Mouse (Mus musculus): ENCODE data around the gene Aqp3. TPM values are rescaled to one million over a fixed set of nuclear protein-coding genes. Genes with fewer than 3 reads are reported as not detected.
A peak's percentile ranks its signal among the peaks of the same experiment; 100 is the strongest.

The Aqp3 gene
- polyA plus RNA-seq, 1 experiment, result 3.4 TPM

DNA sequence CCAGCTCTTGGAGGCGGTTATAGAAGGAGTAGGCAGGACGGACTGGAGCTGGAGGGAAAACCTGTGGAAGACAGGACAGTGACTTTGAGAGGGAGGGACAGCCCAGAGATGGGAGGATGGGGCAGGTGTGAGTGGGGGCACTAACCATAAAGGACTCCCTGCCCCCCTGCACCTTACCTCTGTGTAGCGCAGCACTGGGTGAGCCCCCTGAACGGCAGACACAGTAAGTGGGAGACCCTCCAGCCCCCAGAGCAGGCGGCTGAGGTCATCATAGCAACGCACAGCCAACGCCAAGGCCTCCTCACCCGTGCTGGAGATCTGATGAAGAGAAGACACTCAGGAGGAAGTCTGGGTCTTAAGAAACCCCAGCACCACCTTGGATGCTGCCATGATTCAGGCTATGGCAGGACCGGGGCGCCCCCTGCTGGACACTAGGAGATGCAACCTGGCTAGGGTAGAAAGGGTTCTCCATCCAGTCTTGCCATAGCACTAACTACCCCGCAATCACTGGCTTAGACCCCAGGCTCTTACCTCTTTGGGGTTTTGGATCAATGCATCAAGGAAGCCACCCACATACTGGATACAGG, 20.8 kb upstream of the Aqp3 start:
- Histone ChIP-seq H3K27me3 (ENCODE audit: control insufficient read depth, insufficient read depth, low read length) (no peaks in the 10 kb centered on the region), H3K36me3 (ENCODE audit: control insufficient read depth, insufficient read depth, low read length) (peaks cover 62% of the 10 kb centered on the region), H3K4me3 (ENCODE audit: extremely low read depth, insufficient read depth, insufficient read length) (no peak overlapping the region), H3K27ac (ENCODE audit: insufficient read depth, low read length) (no peak overlapping the region), H3K4me1 (ENCODE audit: control insufficient read depth, insufficient read depth, insufficient read length) (no peaks in the 10 kb centered on the region; the same call in 1 of the 2 replicates)
- peak in 1 of 2 experiments; percentile 51 for DNase-seq (ENCODE audit: low read depth in 1 of 2, low spot score in 2 of 2)
- TF ChIP-seq CTCF (IDR thresholded peaks at IDR 0.05; ENCODE audit: extremely low read depth, insufficient read depth, insufficient read length, insufficient replicate concordance) (peak; percentile 85; the same call in 1 of the 2 replicates), POLR2A (IDR thresholded peaks at IDR 0.05; ENCODE audit: low read depth, low read length) (no peak)
- WGBS, result 67% methylated on average over 11 of the region's 11 CpGs

DNA sequence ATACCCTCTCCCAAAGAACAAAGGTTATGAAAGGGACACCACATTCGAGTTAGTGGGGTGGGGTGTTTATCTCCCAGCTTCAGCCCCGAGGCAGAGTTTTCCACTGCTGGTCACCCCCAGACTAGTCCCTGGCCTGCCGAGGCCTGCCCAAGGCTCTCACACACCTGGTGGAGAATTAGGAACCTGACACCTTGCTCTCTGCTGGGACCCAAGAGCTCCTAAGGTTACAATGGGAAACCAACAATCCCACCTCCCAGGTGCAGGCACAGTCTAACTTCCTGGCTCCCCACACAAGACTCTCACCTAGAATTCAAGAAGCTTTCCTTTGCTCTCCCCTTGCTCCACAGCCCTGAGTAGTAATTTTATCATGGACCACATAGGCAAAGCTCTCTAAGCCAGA, 18.8 kb upstream of the Aqp3 start:
- TF ChIP-seq CTCF (IDR thresholded peaks at IDR 0.05; ENCODE audit: extremely low read depth, insufficient read depth, insufficient read length, insufficient replicate concordance), result no peak
- no peak for TF ChIP-seq POLR2A (IDR thresholded peaks at IDR 0.05; ENCODE audit: low read depth, low read length)
- H3K36me3 ChIP-seq (ENCODE audit: control insufficient read depth, insufficient read depth, low read length), result peaks cover 59% of the 10 kb centered on the region
- DNase-seq (ENCODE audit: low read depth in 1 of 2, low spot score in 2 of 2), result no peak
- no peak overlapping the region for H3K4me3 ChIP-seq (ENCODE audit: extremely low read depth, insufficient read depth, insufficient read length)
- H3K27ac ChIP-seq (ENCODE audit: insufficient read depth, low read length), result no peak overlapping the region
- no peaks in the 10 kb centered on the region for H3K27me3 ChIP-seq (ENCODE audit: control insufficient read depth, insufficient read depth, low read length)
- 87% methylated on average over 3 of the region's 3 CpGs for WGBS
- H3K4me1 ChIP-seq (ENCODE audit: control insufficient read depth, insufficient read depth, insufficient read length), result no peaks in the 10 kb centered on the region

DNA sequence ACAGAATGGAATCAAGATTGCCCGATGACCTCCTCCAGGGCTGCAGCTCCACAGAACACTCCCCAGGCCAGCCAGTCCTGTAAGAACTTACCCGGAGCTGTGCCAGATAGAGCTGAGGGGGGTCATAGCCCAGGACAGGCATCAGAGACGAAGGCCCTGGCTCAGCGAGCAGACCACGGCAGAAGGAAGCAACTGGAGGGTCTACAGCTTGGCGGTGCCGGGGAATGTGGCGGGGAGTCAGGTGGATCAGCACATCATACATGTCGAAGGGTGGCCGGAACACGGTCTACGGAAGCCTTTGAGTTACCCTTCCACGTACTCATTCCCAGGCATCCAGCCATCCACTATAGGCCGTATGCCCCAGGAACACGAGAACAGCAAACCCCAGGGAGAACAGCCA, 17.8 kb upstream of the Aqp3 start:
- Histone ChIP-seq H3K27me3 (ENCODE audit: control insufficient read depth, insufficient read depth, low read length) (no peaks in the 10 kb centered on the region), H3K36me3 (ENCODE audit: control insufficient read depth, insufficient read depth, low read length) (peaks cover 52% of the 10 kb centered on the region), H3K4me1 (ENCODE audit: control insufficient read depth, insufficient read depth, insufficient read length) (no peaks in the 10 kb centered on the region), H3K4me3 (ENCODE audit: extremely low read depth, insufficient read depth, insufficient read length) (no peak overlapping the region), H3K27ac (ENCODE audit: insufficient read depth, low read length) (no peak overlapping the region)
- no peak for TF ChIP-seq CTCF (IDR thresholded peaks at IDR 0.05; ENCODE audit: extremely low read depth, insufficient read depth, insufficient read length, insufficient replicate concordance)
- TF ChIP-seq POLR2A (IDR thresholded peaks at IDR 0.05; ENCODE audit: low read depth, low read length), result no peak
- no peak for DNase-seq (ENCODE audit: low read depth in 1 of 2, low spot score in 2 of 2)
- 92% methylated on average over 15 of the region's 15 CpGs for WGBS

DNA sequence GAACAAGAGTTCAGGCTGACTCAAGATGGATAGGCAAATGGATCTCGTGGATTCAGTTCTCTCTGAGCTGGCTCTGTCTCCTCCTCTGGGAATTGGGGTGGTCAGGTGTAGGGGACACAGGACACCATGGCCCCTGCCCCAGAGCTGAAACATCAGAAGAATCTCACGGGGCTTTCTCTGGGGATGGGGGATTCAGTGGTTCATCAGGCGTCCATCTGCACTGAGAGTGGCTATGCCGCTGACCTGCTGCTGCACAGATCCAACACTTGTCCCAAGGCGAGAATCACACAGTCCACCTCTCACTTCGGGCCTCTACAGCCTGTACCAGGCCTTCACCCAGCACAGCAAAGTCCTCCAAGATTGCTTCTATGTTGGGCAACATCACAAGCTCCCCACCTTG, 17.1 kb upstream of the Aqp3 start:
- H3K4me1 ChIP-seq (ENCODE audit: control insufficient read depth, insufficient read depth, insufficient read length), result no peaks in the 10 kb centered on the region
- DNase-seq (ENCODE audit: low read depth in 1 of 2, low spot score in 2 of 2), result no peak
- no peak overlapping the region for H3K4me3 ChIP-seq (ENCODE audit: extremely low read depth, insufficient read depth, insufficient read length)
- TF ChIP-seq CTCF (IDR thresholded peaks at IDR 0.05; ENCODE audit: extremely low read depth, insufficient read depth, insufficient read length, insufficient replicate concordance), result no peak
- TF ChIP-seq POLR2A (IDR thresholded peaks at IDR 0.05; ENCODE audit: low read depth, low read length), result no peak
- H3K27me3 ChIP-seq (ENCODE audit: control insufficient read depth, insufficient read depth, low read length), result no peaks in the 10 kb centered on the region
- no peak overlapping the region for H3K27ac ChIP-seq (ENCODE audit: insufficient read depth, low read length)
- H3K36me3 ChIP-seq (ENCODE audit: control insufficient read depth, insufficient read depth, low read length), result peaks cover 48% of the 10 kb centered on the region
- WGBS, result 90% methylated on average over 6 of the region's 6 CpGs

DNA sequence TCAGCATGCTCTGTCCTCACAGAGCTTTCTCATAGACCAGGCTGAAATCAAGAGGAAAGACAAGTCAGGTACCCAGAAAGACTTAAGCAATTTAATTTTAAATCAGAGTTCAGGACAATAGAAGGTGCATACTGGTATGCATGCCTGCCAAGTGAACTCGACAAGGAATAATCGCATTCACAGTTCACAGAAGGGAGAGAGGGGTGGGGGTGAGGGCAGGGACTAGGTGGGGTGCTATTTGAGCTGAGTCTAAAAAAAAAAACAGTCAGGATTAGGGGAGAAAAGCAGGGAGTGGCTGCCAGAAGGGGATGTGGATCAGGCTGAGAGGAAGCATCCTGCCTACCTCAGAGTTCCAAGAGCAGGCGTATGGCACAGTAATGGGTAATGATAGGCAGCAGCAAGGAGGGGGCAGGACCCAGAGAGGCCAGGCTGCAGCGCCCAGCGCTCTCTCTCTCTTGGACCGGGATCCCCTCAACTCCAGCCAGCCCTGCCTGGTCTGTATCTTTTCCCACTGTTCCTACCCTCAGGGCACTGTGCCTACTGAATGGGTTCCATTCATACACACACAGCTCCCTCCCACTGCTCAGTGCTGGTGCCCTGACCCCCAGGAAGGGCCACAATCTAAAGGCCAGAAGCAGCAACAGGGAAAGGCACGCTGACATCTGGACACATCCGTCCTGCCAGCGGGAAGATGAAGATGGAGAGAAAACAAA, 16.5 kb upstream of the Aqp3 start:
- Histone ChIP-seq H3K27ac (ENCODE audit: insufficient read depth, low read length) (no peak overlapping the region), H3K4me3 (ENCODE audit: extremely low read depth, insufficient read depth, insufficient read length) (no peak overlapping the region), H3K36me3 (ENCODE audit: control insufficient read depth, insufficient read depth, low read length) (peaks cover 42% of the 10 kb centered on the region), H3K27me3 (ENCODE audit: control insufficient read depth, insufficient read depth, low read length) (no peaks in the 10 kb centered on the region), H3K4me1 (ENCODE audit: control insufficient read depth, insufficient read depth, insufficient read length) (no peaks in the 10 kb centered on the region)
- TF ChIP-seq POLR2A (IDR thresholded peaks at IDR 0.05; ENCODE audit: low read depth, low read length), result no peak
- TF ChIP-seq CTCF (IDR thresholded peaks at IDR 0.05; ENCODE audit: extremely low read depth, insufficient read depth, insufficient read length, insufficient replicate concordance), result no peak
- DNase-seq (ENCODE audit: low read depth in 1 of 2, low spot score in 2 of 2), result no peak
- 95% methylated on average over 9 of the region's 9 CpGs for WGBS

DNA sequence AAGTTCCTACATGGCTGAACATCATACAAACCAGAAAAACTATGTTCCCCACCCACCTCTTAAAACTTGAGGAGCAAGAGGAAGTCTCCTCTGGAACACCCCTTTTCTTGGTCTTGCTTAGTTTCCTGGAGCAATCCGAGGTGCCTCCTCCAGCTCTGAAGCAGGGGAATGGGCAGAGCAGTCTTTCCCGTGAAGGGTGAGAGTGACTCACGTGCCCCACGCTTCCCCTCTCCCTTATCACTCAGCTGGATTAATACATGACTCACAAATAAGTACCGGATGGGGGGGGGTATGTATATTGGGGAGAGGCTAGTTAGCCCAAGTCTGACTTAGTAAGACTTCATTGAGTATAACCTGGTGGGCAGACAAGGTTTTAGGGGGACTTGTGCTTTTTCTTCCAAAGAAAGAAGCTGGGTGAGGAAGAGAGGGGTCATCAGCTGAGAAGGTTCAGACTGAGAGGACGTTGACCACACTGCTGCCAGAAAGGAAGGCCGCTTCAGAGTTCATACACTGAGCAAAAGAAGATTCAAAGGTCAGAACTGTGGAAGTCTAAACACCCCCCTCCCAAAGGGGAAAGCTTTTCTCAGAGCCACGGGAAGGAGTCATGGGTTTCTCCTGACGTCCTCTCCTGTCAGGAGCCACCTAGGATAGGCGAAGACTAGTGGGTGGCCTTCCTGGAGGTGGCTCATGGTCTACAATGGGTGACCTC, 10.9 kb upstream of the Aqp3 start:
- TF ChIP-seq POLR2A (IDR thresholded peaks at IDR 0.05; ENCODE audit: low read depth, low read length) (no peak), CTCF (IDR thresholded peaks at IDR 0.05; ENCODE audit: extremely low read depth, insufficient read depth, insufficient read length, insufficient replicate concordance) (no peak)
- Histone ChIP-seq H3K4me1 (ENCODE audit: control insufficient read depth, insufficient read depth, insufficient read length) (no peaks in the 10 kb centered on the region), H3K27me3 (ENCODE audit: control insufficient read depth, insufficient read depth, low read length) (no peaks in the 10 kb centered on the region), H3K36me3 (ENCODE audit: control insufficient read depth, insufficient read depth, low read length) (no peaks in the 10 kb centered on the region; the same call in 1 of the 2 replicates), H3K27ac (ENCODE audit: insufficient read depth, low read length) (no peak overlapping the region), H3K4me3 (ENCODE audit: extremely low read depth, insufficient read depth, insufficient read length) (no peak overlapping the region)
- WGBS, result 71% methylated on average over 10 of the region's 10 CpGs
- DNase-seq (ENCODE audit: low read depth in 1 of 2, low spot score in 2 of 2), result no peak

Measured in spleen, adult 2 months (tissue).